Mouse (Mus musculus) thymus, postnatal 4 days (tissue): ENCODE measurements around the gene Lamtor4.
"Not testable (repeated sequence)": the region's sequence is repeated elsewhere in the genome, so short reads cannot be mapped to it uniquely, and the experiment has no call there.

Experiments used
- DNase-seq: peaks from one replicate; pipeline ENCODE4 v3.0.0; 2021

The Lamtor4 gene

DNA sequence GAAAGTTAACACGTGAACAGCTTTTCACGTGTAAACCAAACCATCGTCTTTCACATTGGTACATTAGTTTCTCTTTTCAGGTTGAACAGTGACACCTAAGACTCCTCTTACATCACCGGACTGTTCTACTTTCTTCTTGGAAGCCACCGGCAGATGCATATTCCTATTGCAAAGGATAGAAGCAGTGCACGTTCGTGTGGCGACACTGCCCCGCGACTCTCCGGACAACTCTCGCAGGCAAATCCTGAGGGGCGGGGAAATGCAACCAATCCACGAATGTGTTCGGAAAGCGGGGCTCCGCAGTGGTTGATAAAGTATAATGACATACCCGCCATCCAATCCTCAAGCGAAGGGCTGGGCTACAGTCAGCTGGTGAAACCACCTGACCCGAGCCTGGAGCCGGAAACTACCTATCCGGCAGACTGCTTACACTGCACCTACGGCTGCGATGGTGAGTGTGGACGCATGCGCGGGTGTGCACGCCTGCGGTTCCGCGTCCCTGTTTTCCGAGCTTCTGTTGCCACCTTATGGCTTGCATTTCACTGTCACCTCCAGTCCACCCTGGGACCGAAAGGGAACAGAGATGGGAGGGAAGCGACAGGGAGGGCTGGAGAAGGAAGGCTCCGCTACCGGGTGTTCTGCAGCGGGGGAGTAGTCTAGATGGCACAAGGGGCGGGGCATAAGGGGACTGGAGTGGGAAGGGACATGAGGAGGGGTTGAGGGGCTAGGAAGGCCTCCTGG lies at the start of gene Lamtor4:
Gene Lamtor4 (plus strand): TSS at position 130 of the 741 bp plus-strand sequence.
- peak; percentile 88 for DNase-seq

DNA sequence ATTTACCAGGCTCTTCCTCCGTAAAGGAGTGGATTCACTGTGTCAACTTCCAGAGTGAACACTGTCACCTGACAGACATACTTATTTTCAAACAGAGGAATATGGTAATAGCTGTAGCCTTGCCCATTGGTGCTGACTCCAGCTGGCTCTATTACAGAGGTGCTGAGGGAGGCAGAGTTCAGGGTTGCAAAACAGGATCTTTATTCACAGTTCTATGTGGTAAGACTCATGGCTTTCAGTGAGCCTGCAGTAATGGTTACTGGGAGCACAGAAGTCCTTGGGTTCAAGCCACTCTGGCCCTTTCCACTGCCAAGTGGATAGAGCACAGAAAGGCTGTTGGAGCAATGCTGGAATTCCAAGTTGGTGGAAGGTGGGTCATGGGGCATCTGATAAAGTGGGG lies 48.0 kb upstream of the Lamtor4 start:
- DNase-seq, result no peak

DNA sequence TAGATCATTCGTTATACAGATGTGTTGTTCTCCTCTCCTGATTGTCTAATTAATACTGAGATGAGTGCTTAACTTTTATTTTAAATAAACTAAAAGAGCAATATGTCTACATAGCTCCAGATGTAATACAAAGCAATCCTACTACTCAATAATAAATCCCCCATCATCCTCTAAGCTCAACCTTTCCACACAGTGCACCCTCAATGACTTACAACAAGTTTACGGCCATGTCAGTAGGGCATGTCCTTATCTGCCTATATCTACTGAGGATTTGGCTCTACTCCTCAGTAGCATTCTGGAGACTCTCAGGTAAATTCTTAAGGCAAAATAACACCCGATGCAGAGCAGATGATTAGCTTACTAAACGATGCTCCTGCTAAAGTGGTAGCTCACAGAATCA lies 47.4 kb upstream of the Lamtor4 start:
- no peak for DNase-seq

DNA sequence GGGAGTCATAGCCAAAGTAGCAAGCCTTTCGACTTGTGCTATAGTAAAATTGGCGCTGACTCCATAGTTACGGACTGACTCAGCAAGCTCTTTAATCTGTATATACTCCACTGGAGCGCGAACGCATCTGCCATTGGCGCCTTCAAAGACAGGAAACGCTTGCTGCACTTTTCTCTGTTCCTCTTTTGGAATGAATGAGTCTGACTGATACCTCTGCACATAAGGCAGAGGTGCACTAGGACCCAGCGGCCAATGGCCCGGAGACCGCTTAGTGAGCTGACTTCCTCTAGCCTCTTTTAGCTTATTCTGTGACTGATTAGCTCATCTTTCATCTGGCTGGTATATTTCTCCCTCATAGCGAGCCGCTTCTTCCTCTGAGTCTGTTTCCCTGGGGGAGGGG lies 38.6 kb upstream of the Lamtor4 start:
- not testable (repeated sequence) for DNase-seq

DNA sequence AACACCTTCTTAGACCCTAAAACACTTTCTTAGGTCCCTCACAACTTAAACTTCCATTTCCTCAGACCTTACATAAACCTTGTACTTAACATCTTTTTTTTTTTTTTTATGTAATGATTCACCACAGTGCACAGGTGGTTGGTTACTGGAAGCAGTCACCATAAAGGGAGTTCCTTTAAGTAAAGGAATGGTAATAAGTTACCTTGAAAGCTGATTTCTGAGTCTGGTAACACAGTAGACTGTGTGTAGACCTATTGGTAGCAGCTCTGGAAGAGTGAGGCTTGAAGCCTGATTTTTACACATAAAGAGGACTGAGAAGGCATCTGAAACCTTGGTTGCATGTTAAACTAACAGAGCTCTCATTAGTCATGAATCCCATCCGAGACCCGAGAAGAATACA lies 35.4 kb upstream of the Lamtor4 start:
- no peak for DNase-seq

DNA sequence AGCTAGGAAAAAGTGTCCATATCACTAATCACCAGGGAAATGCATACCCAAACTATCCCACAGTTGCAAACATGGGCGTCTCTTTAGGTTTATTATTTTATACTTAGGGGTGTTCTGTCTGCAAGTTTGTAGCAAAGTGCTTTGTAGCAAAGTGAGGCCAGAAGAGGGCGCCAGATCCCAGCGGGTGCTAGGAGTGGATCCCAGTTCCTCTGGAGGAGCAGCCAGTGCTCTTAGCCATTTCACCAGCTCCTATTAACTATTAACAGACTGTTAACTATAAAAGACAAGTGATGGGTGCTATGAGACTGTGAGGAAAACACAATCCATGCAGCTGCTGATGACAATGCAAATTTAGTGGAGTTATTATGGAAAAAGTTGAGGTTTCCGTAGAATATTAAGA lies 33.2 kb upstream of the Lamtor4 start:
- peak; percentile 95 for DNase-seq

DNA sequence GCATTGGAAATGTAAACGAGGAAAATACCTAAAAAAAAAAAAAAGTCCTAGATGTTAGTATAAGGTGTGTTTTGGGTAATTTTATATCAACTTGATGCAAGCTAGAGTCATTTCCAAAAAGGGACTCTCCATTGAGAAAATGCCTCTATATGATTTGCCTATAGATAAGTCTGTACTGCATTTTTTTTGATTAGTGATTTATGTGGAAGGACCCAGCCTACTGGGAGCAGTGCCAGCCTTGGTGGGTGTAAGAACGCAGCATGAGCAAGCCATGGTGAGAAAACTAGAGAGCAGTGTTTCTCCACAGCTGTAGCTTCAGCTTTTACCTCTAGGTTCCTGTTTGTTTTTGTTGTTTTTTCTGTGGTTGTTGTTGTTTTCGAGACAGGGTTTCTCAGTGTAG lies 32.0 kb upstream of the Lamtor4 start:
- DNase-seq, result no peak

DNA sequence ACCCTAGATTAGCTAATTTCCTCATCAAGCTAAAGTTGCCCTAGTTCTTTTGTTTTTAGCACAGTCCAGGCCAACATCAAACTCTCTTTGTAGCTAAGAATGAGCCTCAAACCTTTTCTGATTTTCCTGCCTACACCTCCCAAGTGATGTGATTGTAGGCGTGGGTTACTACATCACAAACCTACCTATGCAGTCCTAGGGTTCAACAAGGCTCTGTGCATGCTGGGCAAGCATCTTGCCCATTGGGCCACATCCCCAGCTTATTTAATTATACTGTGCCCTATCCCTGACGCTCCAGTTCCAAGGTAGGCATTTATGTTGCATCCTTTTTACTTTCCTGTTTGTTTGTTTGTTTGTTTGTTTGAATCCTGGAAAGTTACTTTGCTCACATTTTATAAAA lies 29.6 kb upstream of the Lamtor4 start, which contains the start of gene Nxpe5:
Gene Nxpe5 (plus strand): TSS at position 199 of the 400 bp plus-strand sequence.
- DNase-seq, result no peak

DNA sequence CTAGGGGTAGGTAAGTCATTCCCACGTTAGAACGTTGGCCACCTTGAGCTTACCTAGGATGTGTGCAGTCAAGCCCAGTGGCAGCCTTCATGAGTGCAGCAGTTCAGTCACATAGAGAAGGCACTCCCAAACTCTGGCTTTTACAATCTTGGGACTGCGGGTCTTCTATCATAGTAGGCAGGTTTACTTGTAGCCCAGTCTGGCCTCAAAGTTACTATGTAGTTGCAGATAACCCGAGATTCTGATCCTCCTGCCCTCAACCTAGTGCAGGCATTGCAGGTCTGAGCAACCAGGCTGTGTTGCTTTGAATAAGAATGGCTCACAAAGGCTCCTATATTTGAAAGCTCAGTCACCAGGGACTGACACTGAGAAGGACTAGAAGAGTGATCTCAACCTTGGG lies 28.8 kb upstream of the Lamtor4 start:
- DNase-seq, result no peak

DNA sequence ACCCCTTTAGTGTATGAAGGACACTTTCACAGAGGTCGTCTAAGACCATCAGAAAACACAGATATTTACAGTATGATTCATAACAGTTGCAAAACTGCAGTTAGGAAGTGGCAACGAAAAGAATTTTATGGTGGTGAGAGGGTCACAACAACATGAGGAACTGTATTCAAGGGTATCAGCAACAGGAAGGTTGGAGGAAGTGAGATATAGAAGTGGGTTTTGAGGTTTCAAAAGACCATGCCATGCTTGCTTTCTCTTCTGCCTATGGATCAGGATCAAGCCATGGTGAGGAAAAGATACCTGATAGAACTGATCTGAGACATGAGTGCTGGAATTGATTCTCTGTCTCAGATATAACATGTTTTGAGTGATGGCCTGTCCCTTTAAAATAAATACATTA lies 27.9 kb upstream of the Lamtor4 start:
- DNase-seq, result no peak

DNA sequence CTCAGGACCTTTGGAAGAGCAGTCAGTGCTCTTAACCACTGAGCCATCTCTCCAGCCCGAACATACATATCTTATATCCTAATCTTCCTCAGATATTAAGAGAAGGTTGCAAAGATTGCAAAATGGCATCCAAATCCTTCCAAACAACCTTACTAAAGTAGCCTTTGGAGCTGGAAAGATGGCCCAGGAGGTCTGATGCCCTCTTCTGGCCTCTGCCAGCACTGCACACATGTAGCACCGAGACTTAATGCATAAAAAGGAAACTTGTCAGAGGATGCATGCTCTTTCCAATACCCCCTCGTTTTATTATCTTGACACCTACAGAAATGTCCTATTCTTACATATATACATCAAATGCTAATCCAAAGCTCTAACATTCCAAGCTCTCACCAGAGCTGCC lies 27.3 kb upstream of the Lamtor4 start:
- DNase-seq, result peak; percentile 77

DNA sequence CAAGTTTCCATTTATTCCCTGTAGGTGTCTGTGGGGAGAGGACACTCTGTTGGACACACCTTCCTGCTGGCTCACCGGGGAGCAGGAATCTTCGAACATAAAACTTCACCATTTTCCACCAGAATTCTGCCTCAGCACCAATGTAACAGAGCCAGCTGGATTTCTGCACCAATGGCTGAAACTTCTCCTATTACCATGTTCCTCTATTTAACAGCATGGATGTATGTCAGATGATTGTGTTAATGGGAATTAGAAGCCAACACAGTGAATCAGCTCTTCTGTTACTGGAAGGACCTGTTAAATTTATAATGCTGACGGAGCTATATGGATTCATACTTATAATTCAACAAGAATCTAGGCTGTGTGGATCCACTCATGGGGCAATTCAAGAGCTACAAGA lies 25.8 kb upstream of the Lamtor4 start:
- no peak for DNase-seq

DNA sequence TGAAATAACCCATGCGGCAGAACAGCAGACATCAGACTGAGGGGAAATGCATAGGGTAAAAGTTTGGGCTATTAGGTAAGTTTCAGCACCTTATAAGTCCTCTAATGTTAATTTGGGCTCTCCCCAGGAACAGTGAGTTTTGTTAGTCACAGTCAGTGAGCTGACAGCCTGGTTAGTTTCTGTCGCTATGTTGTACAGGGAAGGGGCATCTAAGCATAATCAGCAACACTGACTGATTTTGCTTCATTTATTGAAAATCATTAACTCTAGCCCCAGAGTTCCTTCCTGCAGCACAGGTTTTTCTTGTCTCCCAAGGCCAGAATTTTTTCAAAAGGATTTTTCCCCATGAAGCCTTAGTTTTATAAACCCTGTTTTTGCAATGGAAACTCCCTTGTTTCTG lies 21.5 kb upstream of the Lamtor4 start:
- no peak for DNase-seq

DNA sequence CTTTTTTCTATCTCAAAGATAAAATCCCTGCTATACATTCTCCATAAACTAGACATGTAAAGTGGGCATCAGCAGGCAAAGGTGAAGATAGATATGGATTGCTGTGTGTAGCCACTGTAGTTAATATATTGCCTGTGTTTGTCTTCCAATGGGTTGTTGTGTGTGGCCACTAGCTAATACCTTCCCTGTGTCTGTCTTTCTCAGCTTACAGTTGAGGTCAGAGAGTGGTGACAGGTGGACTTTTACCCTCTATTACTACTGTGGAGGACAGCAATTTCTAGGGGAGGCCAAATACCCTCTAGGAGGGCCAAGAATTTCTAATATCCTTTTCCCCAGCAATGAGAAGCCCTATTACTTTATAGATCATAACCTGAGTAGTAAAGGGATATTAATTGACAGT lies 21.1 kb upstream of the Lamtor4 start:
- no peak for DNase-seq

DNA sequence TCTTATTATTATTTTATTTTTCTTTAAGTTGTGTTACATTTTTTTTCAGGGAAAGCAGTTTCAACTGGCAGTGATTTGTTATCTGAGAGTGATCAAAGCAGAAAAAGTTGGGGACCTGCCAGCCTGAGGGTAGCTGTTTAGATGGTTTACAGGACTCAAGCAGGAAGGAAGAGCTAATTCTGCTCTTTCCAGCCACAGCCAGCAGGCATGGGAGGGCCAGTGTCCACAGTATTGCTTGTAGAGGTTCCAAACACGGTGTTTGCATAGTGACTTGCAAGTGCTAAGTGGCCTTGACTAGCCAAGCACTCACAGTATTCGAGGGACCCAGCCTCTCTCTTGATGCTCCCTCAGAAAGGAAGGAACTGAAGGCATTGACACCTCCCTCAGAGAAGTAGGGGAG lies 13.8 kb upstream of the Lamtor4 start:
- no peak for DNase-seq

DNA sequence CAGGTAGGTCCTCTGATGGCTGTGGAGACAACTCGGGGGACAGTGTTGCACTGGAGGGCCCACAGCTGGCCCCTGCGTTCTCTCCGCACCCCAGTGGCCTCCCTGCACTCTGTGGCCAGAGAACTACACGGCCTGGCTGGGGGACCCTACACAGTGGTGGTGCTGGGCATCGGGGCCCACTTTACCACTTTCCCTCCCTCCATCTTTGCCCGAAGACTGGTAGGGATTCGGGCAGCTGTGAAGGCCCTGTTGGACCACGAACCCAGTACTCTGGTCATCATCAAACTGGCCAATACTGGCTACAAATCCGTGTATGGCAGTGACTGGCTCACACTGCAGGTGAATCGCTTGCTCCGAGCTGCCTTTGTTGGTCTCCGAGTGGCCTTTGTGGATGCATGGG lies 4.1 kb upstream of the Lamtor4 start:
- no peak for DNase-seq

DNA sequence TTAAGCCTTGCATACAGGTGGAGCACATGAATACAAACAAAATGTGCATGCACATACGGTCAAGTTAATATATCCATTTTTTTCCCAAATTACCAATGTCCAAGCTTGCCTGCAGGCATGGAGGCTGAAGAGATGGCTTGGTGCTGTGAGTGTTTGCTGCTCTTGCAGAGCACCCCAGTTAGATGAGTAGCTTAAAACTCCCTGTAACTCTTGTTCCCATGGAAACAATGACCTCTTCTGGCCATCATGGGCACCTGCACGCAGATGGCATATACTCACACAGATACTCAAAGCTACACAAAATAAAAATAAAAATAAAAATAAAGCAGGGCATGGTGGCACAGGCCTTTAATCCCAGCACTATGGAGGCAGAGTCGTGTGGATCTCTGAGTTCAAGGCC lies 2.2 kb upstream of the Lamtor4 start:
- DNase-seq, result no peak

DNA sequence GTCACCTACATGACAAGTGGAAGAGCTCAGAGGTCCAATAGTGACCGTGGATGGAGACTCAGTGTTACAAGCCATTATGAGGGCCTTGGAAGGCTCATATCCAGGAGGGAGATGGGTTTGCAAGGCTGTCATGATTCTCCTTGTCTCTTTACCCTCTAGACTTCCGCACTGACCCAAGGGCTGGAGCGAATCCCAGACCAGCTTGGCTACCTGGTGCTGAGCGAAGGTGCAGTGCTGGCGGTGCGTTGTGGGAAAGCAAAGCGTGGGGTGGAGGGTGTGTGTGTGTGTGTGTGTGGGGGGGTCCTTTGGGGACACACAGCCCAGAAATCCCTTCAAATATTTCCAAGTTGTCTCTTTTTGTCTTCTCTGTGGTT lies 799 bp downstream of the Lamtor4 start:
- DNase-seq, result no peak

DNA sequence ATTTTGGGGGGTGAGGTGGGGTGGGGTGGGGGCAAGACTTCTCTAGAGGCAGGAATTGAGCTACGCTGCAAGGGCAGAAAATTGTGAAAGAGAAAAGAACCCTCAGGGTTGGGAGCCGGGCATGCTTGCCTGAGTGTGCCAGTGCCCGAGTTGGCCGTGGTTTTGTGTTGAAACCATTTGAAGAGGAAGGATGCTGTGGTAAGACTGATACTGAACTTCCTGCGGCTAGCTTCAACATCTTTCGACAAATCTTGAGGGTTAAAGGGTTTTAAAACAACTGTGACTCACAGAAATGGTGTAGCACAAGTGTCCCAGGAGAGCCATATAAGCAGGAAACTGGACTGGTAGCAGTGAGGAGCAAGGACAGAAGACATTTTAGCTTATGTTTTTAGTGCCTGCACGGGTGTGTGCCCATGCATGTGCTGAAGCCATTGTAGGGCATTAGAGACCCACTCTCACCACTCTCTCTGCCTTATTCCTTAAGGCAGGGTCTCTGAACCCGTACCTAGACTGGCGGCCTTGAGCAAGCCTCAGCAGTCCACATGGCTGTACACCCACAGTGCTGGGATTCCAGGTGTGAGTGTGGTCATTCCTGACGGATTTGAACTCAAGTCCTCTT lies 1.8 kb downstream of the Lamtor4 start:
- DNase-seq, result no peak

DNA sequence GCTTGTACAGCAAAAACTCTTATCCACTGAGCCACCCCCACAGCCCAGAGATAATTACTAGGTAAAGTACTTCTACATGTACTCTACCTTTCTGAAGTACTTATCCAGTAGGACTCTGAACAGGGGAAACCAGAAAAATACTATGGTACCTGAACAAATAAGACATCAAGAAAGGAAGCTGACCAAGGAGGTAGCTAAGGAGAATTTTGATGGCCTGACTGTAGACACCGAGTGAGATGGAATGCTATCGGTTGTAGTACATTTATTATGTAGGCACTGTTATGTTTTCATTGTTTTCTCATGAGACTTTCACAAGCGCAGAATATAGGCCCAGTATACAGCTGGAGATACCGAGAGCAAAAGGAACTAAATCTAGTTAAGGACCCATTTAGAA lies 2.3 kb downstream of the Lamtor4 start:
- DNase-seq, result no peak

DNA sequence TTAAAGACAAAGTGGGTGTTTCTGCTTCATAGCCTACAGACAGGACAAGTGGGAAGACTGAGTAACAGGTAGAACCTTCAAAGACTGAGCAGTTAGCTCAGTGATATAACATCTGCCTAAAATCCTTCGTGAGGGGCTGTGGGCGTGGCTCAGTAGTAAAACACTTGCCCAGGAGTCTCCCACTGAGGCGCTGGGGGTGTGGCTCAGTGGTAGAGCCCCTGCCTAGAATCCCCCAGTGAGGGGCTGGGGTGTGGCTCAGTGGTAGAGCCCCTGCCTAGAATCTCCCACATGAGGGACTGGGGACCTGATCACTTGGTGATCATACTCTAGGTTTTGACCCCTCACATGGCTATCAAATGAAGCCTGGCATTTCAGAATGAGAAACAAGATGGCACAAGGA lies 2.8 kb downstream of the Lamtor4 start:
- DNase-seq, result no peak

DNA sequence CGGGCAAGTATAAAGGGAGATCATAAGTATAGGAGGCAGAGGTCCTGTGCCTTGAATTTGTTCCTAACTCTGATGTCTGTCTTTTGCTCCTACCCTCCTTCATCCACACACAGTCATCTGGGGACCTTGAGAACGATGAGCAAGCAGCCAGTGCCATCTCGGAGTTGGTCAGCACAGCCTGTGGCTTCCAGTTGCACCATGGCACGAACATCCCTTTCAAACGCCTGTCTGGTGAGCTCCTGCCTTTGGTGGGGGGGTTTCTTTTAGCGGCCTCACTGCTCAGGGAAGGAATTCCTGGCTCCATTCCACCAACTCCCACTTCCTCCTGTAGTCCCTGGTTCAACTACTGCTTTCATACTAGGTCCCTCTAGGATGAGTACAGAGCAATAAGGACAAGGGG lies 3.3 kb downstream of the Lamtor4 start:
- no peak for DNase-seq

DNA sequence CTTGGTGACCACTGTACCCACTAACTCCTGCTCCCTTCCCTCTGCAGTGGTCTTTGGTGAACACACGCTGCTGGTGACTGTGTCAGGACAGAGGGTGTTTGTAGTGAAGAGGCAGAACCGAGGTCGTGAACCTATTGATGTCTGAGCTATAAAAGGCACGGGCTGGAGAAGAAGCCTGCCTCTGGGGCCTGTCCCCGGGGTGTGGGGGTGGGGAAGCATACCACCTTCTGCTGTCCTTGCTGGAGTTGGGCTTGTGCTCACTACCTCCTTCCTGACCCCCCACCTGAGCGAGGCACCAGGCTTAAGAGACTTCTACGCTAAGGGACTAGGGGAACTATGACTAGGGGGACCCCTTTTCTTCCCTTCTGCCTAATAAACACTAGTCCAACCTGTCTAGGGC lies 3.7 kb downstream of the Lamtor4 start:
- DNase-seq, result no peak

DNA sequence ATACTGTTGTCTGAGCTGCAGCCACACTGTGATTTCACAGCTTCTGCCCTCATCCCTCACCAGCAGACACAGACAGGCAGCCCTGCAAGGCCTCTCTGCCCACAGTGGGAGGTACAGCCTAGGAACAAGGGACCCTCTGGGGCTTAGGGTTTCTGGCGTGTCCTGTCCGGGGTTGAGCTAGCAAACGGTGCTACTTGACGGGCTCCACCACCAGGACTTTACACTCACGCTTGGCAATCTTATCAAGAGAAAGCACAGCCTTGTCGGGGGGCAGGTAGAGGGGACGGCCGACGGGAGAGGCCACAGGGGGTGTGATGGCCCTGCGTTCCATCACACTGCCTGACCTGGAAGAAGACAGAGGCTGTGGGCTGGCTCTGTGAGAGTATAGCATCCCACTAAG lies 4.8 kb downstream of the Lamtor4 start:
- DNase-seq, result no peak

DNA sequence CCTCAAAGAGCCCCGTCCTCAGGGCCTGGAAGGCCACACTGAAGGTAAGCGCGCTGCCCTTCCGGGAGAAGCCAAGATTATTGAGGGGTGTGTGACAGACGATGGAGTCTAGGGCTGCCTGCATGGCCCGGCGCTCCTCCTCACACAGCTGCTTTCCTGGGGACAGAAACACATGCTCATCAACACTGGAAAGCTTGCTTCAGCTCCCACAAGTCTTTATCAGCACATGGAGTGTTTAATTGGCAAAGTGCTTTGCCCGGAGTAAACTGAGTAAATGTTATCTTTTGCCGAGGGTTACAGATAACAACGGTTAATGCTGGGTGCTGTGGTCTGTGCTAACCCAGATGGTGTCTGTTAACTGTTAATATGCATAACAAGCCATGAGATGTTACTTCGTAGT lies 5.6 kb downstream of the Lamtor4 start:
- DNase-seq, result no peak
